Mouse (Mus musculus): ENCODE data around the gene Rhof. TPM values are rescaled to one million over a fixed set of nuclear protein-coding genes. Genes with fewer than 3 reads are reported as not detected.
A peak's percentile ranks its signal among the peaks of the same experiment; 100 is the strongest.

Rhof gene
- polyA plus RNA-seq, 1 experiment = 32.3 TPM

GRCm38 (mm10) chr5:123114109-123114508, 18.4 kb downstream of the Rhof start:
- Histone ChIP-seq H3K27me3 (ENCODE audit: control insufficient read depth, insufficient read depth, low read length) (no peaks in the 10 kb centered on the region), H3K4me3 (replicated peaks; ENCODE audit: insufficient read depth, low read depth, low read length) (no peak overlapping the region), H3K27ac (ENCODE audit: insufficient read depth, low read length) (no peak overlapping the region), H3K4me1 (ENCODE audit: control insufficient read depth, insufficient read depth, low read length) (peaks cover 10% of the 10 kb centered on the region)
- DNase-seq = no peak
- WGBS = 53% methylated on average over 11 of the region's 11 CpGs
- TF ChIP-seq CTCF (IDR thresholded peaks at IDR 0.05; ENCODE audit: borderline replicate concordance, insufficient read depth, low read depth, low read length) (no peak), POLR2A (IDR thresholded peaks at IDR 0.05; ENCODE audit: borderline replicate concordance, insufficient read depth, low read length) (no peak)

DNA sequence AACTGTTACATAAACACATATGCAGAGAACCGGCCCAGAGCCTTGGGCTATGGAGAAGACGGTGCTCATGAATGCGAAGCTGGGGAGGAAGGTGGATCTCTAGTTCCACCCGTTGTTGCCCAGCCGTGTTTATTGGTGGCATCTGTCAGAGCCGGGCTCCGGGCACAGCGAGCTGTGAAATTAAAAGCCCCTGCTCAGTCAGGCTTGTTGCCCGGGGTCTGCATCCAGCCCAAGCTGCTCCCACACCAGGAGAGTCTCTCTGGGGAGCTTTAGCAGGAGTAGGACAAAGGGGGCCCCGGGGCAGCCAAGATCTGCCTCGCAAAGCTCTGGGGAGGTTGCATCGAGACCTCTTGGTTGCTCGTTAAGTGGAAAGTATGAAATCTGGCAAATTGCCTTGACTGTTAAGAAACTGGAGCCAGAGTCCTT, 22.2 kb downstream of the Rhof start:
- DNase-seq = no peak
- H3K27ac ChIP-seq (ENCODE audit: insufficient read depth, low read length) = no peak overlapping the region
- H3K4me3 ChIP-seq (replicated peaks; ENCODE audit: insufficient read depth, low read depth, low read length) = no peak overlapping the region
- TF ChIP-seq POLR2A (IDR thresholded peaks at IDR 0.05; ENCODE audit: borderline replicate concordance, insufficient read depth, low read length) = no peak
- TF ChIP-seq CTCF (IDR thresholded peaks at IDR 0.05; ENCODE audit: borderline replicate concordance, insufficient read depth, low read depth, low read length) = no peak
- 27% methylated on average over 13 of the region's 13 CpGs for WGBS
- H3K27me3 ChIP-seq (ENCODE audit: control insufficient read depth, insufficient read depth, low read length) = no peaks in the 10 kb centered on the region
- H3K4me1 ChIP-seq (ENCODE audit: control insufficient read depth, insufficient read depth, low read length) = peaks cover 11% of the 10 kb centered on the region

DNA sequence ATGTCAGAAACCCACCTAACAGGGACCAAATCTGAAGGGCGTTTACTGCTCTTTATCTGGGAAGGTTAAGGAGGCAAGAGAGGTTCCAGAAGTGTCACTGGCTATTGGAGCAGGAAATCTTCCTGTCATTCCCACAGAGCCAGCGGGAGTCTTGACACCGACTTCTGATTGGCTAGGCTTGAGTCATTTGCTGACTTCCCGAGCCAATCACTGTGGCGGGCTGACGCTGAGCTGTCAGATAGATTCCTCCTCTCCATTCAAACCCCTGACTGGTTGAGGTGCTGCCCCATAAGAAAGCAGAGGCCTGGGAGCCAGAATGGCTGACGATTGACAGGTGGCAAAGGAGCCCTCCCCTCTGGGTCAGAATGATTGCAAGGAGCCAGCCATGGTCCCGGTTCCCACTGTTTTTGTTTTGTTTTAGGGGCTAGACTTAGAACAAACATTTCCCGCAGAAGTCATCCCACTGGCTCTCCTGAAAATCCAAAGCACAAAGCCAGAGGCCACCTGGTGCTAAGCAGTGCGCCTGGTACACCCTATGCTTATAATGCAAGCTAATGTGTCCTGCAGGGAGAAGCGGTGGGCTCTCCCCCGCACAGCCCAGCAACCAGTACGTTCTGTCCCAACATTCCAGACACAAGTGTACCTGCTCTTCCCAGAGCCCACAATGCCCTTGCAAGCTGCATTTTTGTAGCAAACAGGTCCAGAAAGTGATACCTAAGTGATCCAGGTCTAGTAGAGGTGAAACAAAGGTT, 22.9 kb downstream of the Rhof start:
- 16% methylated on average over 13 of the region's 13 CpGs for WGBS
- no peak for TF ChIP-seq POLR2A (IDR thresholded peaks at IDR 0.05; ENCODE audit: borderline replicate concordance, insufficient read depth, low read length)
- no peak for TF ChIP-seq CTCF (IDR thresholded peaks at IDR 0.05; ENCODE audit: borderline replicate concordance, insufficient read depth, low read depth, low read length)

GRCm38 (mm10) chr5:123104769-123105168, 27.7 kb downstream of the Rhof start:
- WGBS = 57% methylated on average over 6 of the region's 6 CpGs
- Histone ChIP-seq H3K4me1 (ENCODE audit: control insufficient read depth, insufficient read depth, low read length) (peaks cover 6% of the 10 kb centered on the region), H3K27ac (ENCODE audit: insufficient read depth, low read length) (no peak overlapping the region), H3K27me3 (ENCODE audit: control insufficient read depth, insufficient read depth, low read length) (no peaks in the 10 kb centered on the region), H3K4me3 (replicated peaks; ENCODE audit: insufficient read depth, low read depth, low read length) (no peak overlapping the region)
- DNase-seq = no peak
- no peak for TF ChIP-seq POLR2A (IDR thresholded peaks at IDR 0.05; ENCODE audit: borderline replicate concordance, insufficient read depth, low read length)
- no peak for TF ChIP-seq CTCF (IDR thresholded peaks at IDR 0.05; ENCODE audit: borderline replicate concordance, insufficient read depth, low read depth, low read length)

More for the DNA sequence above, 22.9 kb downstream of the Rhof start:
- peaks cover 11% of the 10 kb centered on the region for H3K4me1 ChIP-seq (ENCODE audit: control insufficient read depth, insufficient read depth, low read length)
- no peaks in the 10 kb centered on the region for H3K27me3 ChIP-seq (ENCODE audit: control insufficient read depth, insufficient read depth, low read length)
- DNase-seq = peak; percentile 45 to 65
- H3K27ac ChIP-seq (ENCODE audit: insufficient read depth, low read length) = no peak overlapping the region
- no peak overlapping the region for H3K4me3 ChIP-seq (replicated peaks; ENCODE audit: insufficient read depth, low read depth, low read length)

GRCm38 (mm10) chr5:123103556-123103955, 28.9 kb downstream of the Rhof start:
- no peak overlapping the region for H3K27ac ChIP-seq (ENCODE audit: insufficient read depth, low read length)
- no peak for DNase-seq
- H3K4me3 ChIP-seq (replicated peaks; ENCODE audit: insufficient read depth, low read depth, low read length) = no peak overlapping the region
- WGBS = 48% methylated on average over 8 of the region's 8 CpGs
- H3K4me1 ChIP-seq (ENCODE audit: control insufficient read depth, insufficient read depth, low read length) = no peaks in the 10 kb centered on the region
- H3K27me3 ChIP-seq (ENCODE audit: control insufficient read depth, insufficient read depth, low read length) = no peaks in the 10 kb centered on the region
- TF ChIP-seq CTCF (IDR thresholded peaks at IDR 0.05; ENCODE audit: borderline replicate concordance, insufficient read depth, low read depth, low read length) (no peak), POLR2A (IDR thresholded peaks at IDR 0.05; ENCODE audit: borderline replicate concordance, insufficient read depth, low read length) (no peak)

DNA sequence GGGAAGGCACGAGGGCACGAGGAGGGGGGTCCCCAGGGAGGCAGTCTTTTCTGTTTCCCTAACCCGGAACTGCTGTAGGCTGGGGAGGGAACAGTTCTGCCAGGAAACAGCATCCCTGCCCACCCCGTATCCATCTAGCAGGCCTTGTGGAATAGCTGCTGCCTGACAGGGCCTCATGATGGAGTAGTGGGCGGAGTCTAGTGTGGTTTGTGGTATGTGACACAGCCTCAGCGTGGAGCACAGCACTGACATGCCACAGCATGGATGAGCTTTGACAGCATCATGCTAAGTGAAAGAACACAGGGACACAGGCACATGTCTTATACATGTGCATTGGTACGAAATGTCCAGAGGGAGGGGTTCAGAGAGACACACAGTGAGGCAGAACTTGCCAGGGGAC, 30.1 kb downstream of the Rhof start:
- no peak for DNase-seq
- WGBS = 71% methylated on average over 7 of the region's 7 CpGs

DNA sequence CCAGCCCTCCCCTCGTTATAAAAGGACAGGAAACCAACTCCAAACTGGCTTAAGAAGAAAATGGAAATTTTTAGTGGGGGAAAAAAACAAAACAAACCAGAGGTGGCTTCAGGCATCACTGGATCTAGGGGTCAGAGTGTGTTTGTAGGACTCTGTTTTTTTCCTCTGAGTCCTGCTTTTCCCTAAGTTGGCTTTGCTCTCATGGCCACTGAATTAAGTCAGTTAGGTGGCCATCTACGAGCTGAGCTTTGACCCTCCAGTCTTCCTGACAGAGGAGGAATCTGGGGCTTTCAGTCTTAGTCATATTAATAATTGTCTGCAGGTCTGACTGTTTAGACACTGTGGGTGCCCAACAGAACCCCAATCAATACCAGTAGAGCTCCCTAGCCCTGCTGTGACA, 34.0 kb downstream of the Rhof start:
- Histone ChIP-seq H3K4me1 (ENCODE audit: control insufficient read depth, insufficient read depth, low read length) (peaks cover 5% of the 10 kb centered on the region; the same call in 1 of the 2 replicates), H3K4me3 (replicated peaks; ENCODE audit: insufficient read depth, low read depth, low read length) (no peak overlapping the region), H3K27ac (ENCODE audit: insufficient read depth, low read length) (no peak overlapping the region), H3K27me3 (ENCODE audit: control insufficient read depth, insufficient read depth, low read length) (no peaks in the 10 kb centered on the region)
- no peak for DNase-seq
- TF ChIP-seq CTCF (IDR thresholded peaks at IDR 0.05; ENCODE audit: borderline replicate concordance, insufficient read depth, low read depth, low read length) (no peak), POLR2A (IDR thresholded peaks at IDR 0.05; ENCODE audit: borderline replicate concordance, insufficient read depth, low read length) (no peak)
- WGBS = 83% methylated on average over 2 of the region's 2 CpGs

More for the DNA sequence above, 30.1 kb downstream of the Rhof start:
- no peak for TF ChIP-seq POLR2A (IDR thresholded peaks at IDR 0.05; ENCODE audit: borderline replicate concordance, insufficient read depth, low read length)
- Histone ChIP-seq H3K27me3 (ENCODE audit: control insufficient read depth, insufficient read depth, low read length) (no peaks in the 10 kb centered on the region), H3K4me1 (ENCODE audit: control insufficient read depth, insufficient read depth, low read length) (no peaks in the 10 kb centered on the region), H3K4me3 (replicated peaks; ENCODE audit: insufficient read depth, low read depth, low read length) (no peak overlapping the region), H3K27ac (ENCODE audit: insufficient read depth, low read length) (no peak overlapping the region)

DNA sequence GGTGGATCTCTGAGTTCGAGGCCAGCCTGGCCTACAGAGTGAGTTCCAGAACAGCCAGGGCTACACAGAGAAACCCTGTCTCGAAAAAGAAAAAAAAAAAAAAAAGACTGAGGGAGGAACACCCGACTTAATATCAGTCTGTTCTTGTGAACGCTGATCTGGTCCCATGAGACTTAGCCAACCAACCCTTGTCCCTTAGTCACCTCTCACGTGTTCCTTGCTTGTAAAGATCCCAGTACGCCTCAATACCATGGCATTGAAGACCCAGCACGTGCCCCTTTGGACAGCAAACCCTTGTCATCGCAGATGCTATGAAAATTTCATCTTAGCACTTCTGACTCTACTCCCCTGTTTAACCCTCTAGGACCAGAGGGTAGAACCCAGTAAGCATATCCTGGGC, 36.2 kb downstream of the Rhof start:
- TF ChIP-seq CTCF (IDR thresholded peaks at IDR 0.05; ENCODE audit: borderline replicate concordance, insufficient read depth, low read depth, low read length) (no peak), POLR2A (IDR thresholded peaks at IDR 0.05; ENCODE audit: borderline replicate concordance, insufficient read depth, low read length) (no peak)
- Histone ChIP-seq H3K4me1 (ENCODE audit: control insufficient read depth, insufficient read depth, low read length) (peaks cover 5% of the 10 kb centered on the region; the same call in 1 of the 2 replicates), H3K27me3 (ENCODE audit: control insufficient read depth, insufficient read depth, low read length) (no peaks in the 10 kb centered on the region), H3K27ac (ENCODE audit: insufficient read depth, low read length) (no peak overlapping the region), H3K4me3 (replicated peaks; ENCODE audit: insufficient read depth, low read depth, low read length) (no peak overlapping the region)
- WGBS = 87% methylated on average over 8 of the region's 8 CpGs
- no peak for DNase-seq

All from cerebellum, adult 2 months (tissue).